Mouse (Mus musculus): Measurements from ENCODE around the gene Gm13279. TPM values are rescaled to one million over a fixed set of nuclear protein-coding genes. Genes with fewer than 3 reads are reported as not detected.
A peak's percentile ranks its signal among the peaks of the same experiment; 100 is the strongest.
"Not testable (repeated sequence)": the region's sequence is repeated elsewhere in the genome, so short reads cannot be mapped to it uniquely, and the experiment has no call there.

Gene Gm13279
- polyA plus RNA-seq (2015; fragmentation: Nextera tagmentation; extraction: Ambion mirVana) = not detected in 2 replicates

- H3K9me3 ChIP-seq (replicated peaks; ENCODE audit: control insufficient read depth, low read length); H3K4me2 ChIP-seq (ENCODE audit: low read depth, low read length); H3K9ac ChIP-seq (ENCODE audit: low read length); H3K27ac ChIP-seq (ENCODE audit: low read length); H3K27me3 ChIP-seq (ENCODE audit: control insufficient read depth, insufficient read depth, low read length); H3K4me3 ChIP-seq (replicated peaks; ENCODE audit: low read length); H3K4me1 ChIP-seq (ENCODE audit: control insufficient read depth, insufficient read depth, low read length); ATAC-seq (ENCODE audit: insufficient read depth, low FRiP score); H3K36me3 ChIP-seq (ENCODE audit: control insufficient read depth, insufficient read depth, low read length): not testable (repeated sequence)
- no CpG with 5 or more reads among the region's 28 CpGs for WGBS
These were observed at the start of gene Gm13279 for GRCm38 (mm10) chr4:88797097-88797496. Gene Gm13279, plus strand, starts transcription at chr4:88797397.

GRCm38 (mm10) chr4:88749926-88750325 lies 47.3 kb upstream of the Gm13279 start:
- H3K4me2 ChIP-seq (ENCODE audit: low read depth, low read length) = no peak overlapping the region
- H3K27me3 ChIP-seq (ENCODE audit: control insufficient read depth, insufficient read depth, low read length) = no peaks in the 10 kb centered on the region
- H3K27ac ChIP-seq (ENCODE audit: low read length) = no peak overlapping the region
- no peak overlapping the region for H3K9ac ChIP-seq (ENCODE audit: low read length)
- no peak overlapping the region for H3K4me3 ChIP-seq (replicated peaks; ENCODE audit: low read length)
- no peaks in the 10 kb centered on the region for H3K4me1 ChIP-seq (ENCODE audit: control insufficient read depth, insufficient read depth, low read length)
- H3K9me3 ChIP-seq (replicated peaks; ENCODE audit: control insufficient read depth, low read length) = no peaks in the 10 kb centered on the region
- 57% methylated on average over 6 of the region's 6 CpGs for WGBS
- H3K36me3 ChIP-seq (ENCODE audit: control insufficient read depth, insufficient read depth, low read length) = no peaks in the 10 kb centered on the region
- no peak for ATAC-seq (ENCODE audit: insufficient read depth, low FRiP score)

- not testable (repeated sequence) for ATAC-seq (ENCODE audit: insufficient read depth, low FRiP score); H3K9ac ChIP-seq (ENCODE audit: low read length); H3K4me3 ChIP-seq (replicated peaks; ENCODE audit: low read length); H3K4me2 ChIP-seq (ENCODE audit: low read depth, low read length); H3K4me1 ChIP-seq (ENCODE audit: control insufficient read depth, insufficient read depth, low read length); H3K27me3 ChIP-seq (ENCODE audit: control insufficient read depth, insufficient read depth, low read length); H3K36me3 ChIP-seq (ENCODE audit: control insufficient read depth, insufficient read depth, low read length); H3K9me3 ChIP-seq (replicated peaks; ENCODE audit: control insufficient read depth, low read length); H3K27ac ChIP-seq (ENCODE audit: low read length)
- 76% methylated on average over 15 of the region's 15 CpGs for WGBS
These were observed 42.3 kb upstream of the Gm13279 start, which contains the start of gene Gm13271 for GRCm38 (mm10) chr4:88754818-88755340. Gene Gm13271, plus strand, starts transcription at chr4:88754868.

GRCm38 (mm10) chr4:88756581-88757513 lies 40.4 kb upstream of the Gm13279 start:
- 11% methylated on average over 28 of the region's 31 CpGs for WGBS

GRCm38 (mm10) chr4:88757628-88758031 lies 39.6 kb upstream of the Gm13279 start:
- H3K4me1 ChIP-seq (ENCODE audit: control insufficient read depth, insufficient read depth, low read length) = not testable (repeated sequence)
- H3K9ac ChIP-seq (ENCODE audit: low read length) = peak overlapping the region; percentile 78

More at GRCm38 (mm10) chr4:88756581-88757513, 40.4 kb upstream of the Gm13279 start:
- not testable (repeated sequence) for H3K36me3 ChIP-seq (ENCODE audit: control insufficient read depth, insufficient read depth, low read length); H3K4me1 ChIP-seq (ENCODE audit: control insufficient read depth, insufficient read depth, low read length); ATAC-seq (ENCODE audit: insufficient read depth, low FRiP score); H3K27me3 ChIP-seq (ENCODE audit: control insufficient read depth, insufficient read depth, low read length); H3K9me3 ChIP-seq (replicated peaks; ENCODE audit: control insufficient read depth, low read length)
- Histone ChIP-seq H3K9ac (ENCODE audit: low read length) (peak overlapping the region; percentile 78), H3K4me2 (ENCODE audit: low read depth, low read length) (peak overlapping the region; percentile 64), H3K4me3 (replicated peaks; ENCODE audit: low read length) (peak overlapping the region; percentile 59), H3K27ac (ENCODE audit: low read length) (peak overlapping the region; percentile 97)

GRCm38 (mm10) chr4:88758751-88759150 lies 38.4 kb upstream of the Gm13279 start:
- H3K4me3 ChIP-seq (replicated peaks; ENCODE audit: low read length); H3K36me3 ChIP-seq (ENCODE audit: control insufficient read depth, insufficient read depth, low read length); H3K4me1 ChIP-seq (ENCODE audit: control insufficient read depth, insufficient read depth, low read length); H3K27ac ChIP-seq (ENCODE audit: low read length); ATAC-seq (ENCODE audit: insufficient read depth, low FRiP score); H3K4me2 ChIP-seq (ENCODE audit: low read depth, low read length); H3K9ac ChIP-seq (ENCODE audit: low read length); H3K27me3 ChIP-seq (ENCODE audit: control insufficient read depth, insufficient read depth, low read length); H3K9me3 ChIP-seq (replicated peaks; ENCODE audit: control insufficient read depth, low read length): not testable (repeated sequence)
- 75% methylated on average over 8 of the region's 9 CpGs for WGBS

More at GRCm38 (mm10) chr4:88757628-88758031, 39.6 kb upstream of the Gm13279 start:
- H3K27ac ChIP-seq (ENCODE audit: low read length) = peak overlapping the region; percentile 97
- not testable (repeated sequence) for H3K36me3 ChIP-seq (ENCODE audit: control insufficient read depth, insufficient read depth, low read length); H3K27me3 ChIP-seq (ENCODE audit: control insufficient read depth, insufficient read depth, low read length); H3K9me3 ChIP-seq (replicated peaks; ENCODE audit: control insufficient read depth, low read length)
- peak overlapping the region; percentile 59 for H3K4me3 ChIP-seq (replicated peaks; ENCODE audit: low read length)
- H3K4me2 ChIP-seq (ENCODE audit: low read depth, low read length) = peak overlapping the region; percentile 64
- under 1% methylated on average over 16 of the region's 21 CpGs for WGBS
- peak; percentile 100 for ATAC-seq (ENCODE audit: insufficient read depth, low FRiP score)

- WGBS = 17% methylated on average over 7 of the region's 14 CpGs
- H3K9me3 ChIP-seq (replicated peaks; ENCODE audit: control insufficient read depth, low read length); ATAC-seq (ENCODE audit: insufficient read depth, low FRiP score); H3K36me3 ChIP-seq (ENCODE audit: control insufficient read depth, insufficient read depth, low read length); H3K27ac ChIP-seq (ENCODE audit: low read length); H3K27me3 ChIP-seq (ENCODE audit: control insufficient read depth, insufficient read depth, low read length); H3K4me1 ChIP-seq (ENCODE audit: control insufficient read depth, insufficient read depth, low read length); H3K9ac ChIP-seq (ENCODE audit: low read length): not testable (repeated sequence)
- peak within 1 kb of the TSS; percentile 35 for H3K4me3 ChIP-seq (replicated peaks; ENCODE audit: low read length)
- peak within 1 kb of the TSS; percentile 38 for H3K4me2 ChIP-seq (ENCODE audit: low read depth, low read length)
These were observed 37.5 kb upstream of the Gm13279 start, which contains the start of gene Gm13283 for GRCm38 (mm10) chr4:88759610-88760268. Gene Gm13283, plus strand, starts transcription at chr4:88760119.

GRCm38 (mm10) chr4:88760431-88760830 lies 36.8 kb upstream of the Gm13279 start:
- WGBS = under 1% methylated on average over 27 of the region's 28 CpGs
- not testable (repeated sequence) for H3K4me1 ChIP-seq (ENCODE audit: control insufficient read depth, insufficient read depth, low read length); ATAC-seq (ENCODE audit: insufficient read depth, low FRiP score); H3K36me3 ChIP-seq (ENCODE audit: control insufficient read depth, insufficient read depth, low read length); H3K27ac ChIP-seq (ENCODE audit: low read length); H3K9me3 ChIP-seq (replicated peaks; ENCODE audit: control insufficient read depth, low read length); H3K27me3 ChIP-seq (ENCODE audit: control insufficient read depth, insufficient read depth, low read length); H3K9ac ChIP-seq (ENCODE audit: low read length)
- H3K4me2 ChIP-seq (ENCODE audit: low read depth, low read length) = peak overlapping the region; percentile 38
- H3K4me3 ChIP-seq (replicated peaks; ENCODE audit: low read length) = peak overlapping the region; percentile 35

GRCm38 (mm10) chr4:88761776-88762175 lies 35.4 kb upstream of the Gm13279 start:
- not testable (repeated sequence) for H3K4me2 ChIP-seq (ENCODE audit: low read depth, low read length); H3K9me3 ChIP-seq (replicated peaks; ENCODE audit: control insufficient read depth, low read length); H3K9ac ChIP-seq (ENCODE audit: low read length); H3K4me3 ChIP-seq (replicated peaks; ENCODE audit: low read length); H3K4me1 ChIP-seq (ENCODE audit: control insufficient read depth, insufficient read depth, low read length); ATAC-seq (ENCODE audit: insufficient read depth, low FRiP score); H3K36me3 ChIP-seq (ENCODE audit: control insufficient read depth, insufficient read depth, low read length); H3K27ac ChIP-seq (ENCODE audit: low read length); H3K27me3 ChIP-seq (ENCODE audit: control insufficient read depth, insufficient read depth, low read length)
- WGBS = 57% methylated on average over 6 of the region's 8 CpGs

Measured in stomach, embryonic 16.5 days (tissue).